Mouse (Mus musculus) CH12.LX (cell line): ENCODE results near the gene Fuz. TPM values are rescaled to one million over a fixed set of nuclear protein-coding genes. Genes with fewer than 3 reads are reported as not detected.

Experiments used
- DNase-seq: peaks from one replicate; pipeline ENCODE4 v3.0.0-alpha.2; 2013; ENCODE audit errors: extremely low read depth
- H3K27ac ChIP-seq: 2 replicates; pipeline ENCODE4 v1.5.1; 2012; ENCODE audit warnings: low read depth, mild to moderate bottlenecking, control low read depth, moderate library complexity; ENCODE audit not compliant: insufficient read depth
- H3K27me3 ChIP-seq: replicated peaks from 2 replicates; pipeline ENCODE3; 2012; ENCODE audit warnings: inconsistent platforms
- H3K36me3 ChIP-seq, 2 experiments: replicated peaks in 1 of 2; 2 replicates each; pipeline versions ENCODE3 to v1.6.1; 2012; ENCODE audit warnings: inconsistent platforms in 1 of 2, low read length in 1 of 2, mild to moderate bottlenecking in 1 of 2, mixed read lengths in 1 of 2, moderate library complexity in 1 of 2; ENCODE audit not compliant: control insufficient read depth in 1 of 2, insufficient read depth in 1 of 2
- H3K4me1 ChIP-seq, 2 experiments: 2 replicates each; pipeline ENCODE4 v1.6.1; 2012; ENCODE audit warnings: inconsistent platforms in 1 of 2, moderate library complexity in 1 of 2; ENCODE audit not compliant: insufficient read depth in 2 of 2, control insufficient read depth in 1 of 2
- H3K4me2 ChIP-seq: 2 replicates; pipeline ENCODE4 v1.6.1; 2012; ENCODE audit warnings: low read depth, mild to moderate bottlenecking, control low read depth; ENCODE audit not compliant: poor library complexity, insufficient read depth, severe bottlenecking
- H3K4me3 ChIP-seq, 3 experiments: fragments of 150-350 bp in 1 of 3; sonication (generic) in 1 of 3; replicated peaks in 1 of 3; 2 replicates each; pipeline versions ENCODE3 to v1.5.1; 2011 to 2012; ENCODE audit warnings: low read depth in 2 of 3, low read length in 2 of 3, mild to moderate bottlenecking in 2 of 3, moderate library complexity in 2 of 3, control low read depth in 1 of 3, improper control_type of control experiment in 1 of 3, inconsistent platforms in 1 of 3, mixed read lengths in 1 of 3; ENCODE audit not compliant: poor library complexity in 1 of 3
- H3K79me2 ChIP-seq: replicated peaks from 2 replicates; pipeline ENCODE4 v1.6.1; 2012; ENCODE audit warnings: mild to moderate bottlenecking, moderate library complexity; ENCODE audit not compliant: control insufficient read depth, poor library complexity, insufficient read depth, severe bottlenecking; ENCODE audit errors: extremely low read depth
- H3K9ac ChIP-seq: 2 replicates; pipeline ENCODE4 v1.6.1; 2012; ENCODE audit warnings: low read depth, mild to moderate bottlenecking, control low read depth, moderate library complexity; ENCODE audit not compliant: insufficient read depth
- H3K9me3 ChIP-seq: replicated peaks from 2 replicates; pipeline ENCODE3; 2012; ENCODE audit warnings: low read length, inconsistent platforms, mixed read lengths
- CHD1 ChIP-seq: IDR thresholded peaks from 2 replicates; pipeline ENCODE4 v1.6.1; 2012; ENCODE audit warnings: low read depth, low read length, improper control_type of control experiment, inconsistent platforms
- IRF4 ChIP-seq: IDR thresholded peaks from 2 replicates; pipeline ENCODE4 v1.6.1; 2014; ENCODE audit warnings: low read depth, mild to moderate bottlenecking, inconsistent platforms, low read length, improper control_type of control experiment
- JUN ChIP-seq: IDR thresholded peaks from 2 replicates; pipeline ENCODE4 v1.6.1; 2011; ENCODE audit warnings: low read depth, mild to moderate bottlenecking, low read length, improper control_type of control experiment, moderate library complexity; ENCODE audit not compliant: insufficient read depth
- JUND ChIP-seq: conservative IDR thresholded peaks from 2 replicates; pipeline ENCODE4 v1.6.1; 2011; ENCODE audit warnings: low read depth, low read length, improper control_type of control experiment
- MAFK ChIP-seq: IDR thresholded peaks from 2 replicates; pipeline ENCODE4 v1.6.1; 2011; ENCODE audit warnings: low read length, improper control_type of control experiment; ENCODE audit not compliant: insufficient replicate concordance
- MAZ ChIP-seq: IDR thresholded peaks from 2 replicates; pipeline ENCODE4 v1.6.1; 2012; ENCODE audit warnings: low read depth, mild to moderate bottlenecking, inconsistent platforms, low read length, improper control_type of control experiment, moderate library complexity
- NELFE ChIP-seq: IDR thresholded peaks from 2 replicates; pipeline ENCODE4 v1.6.1; 2011; ENCODE audit warnings: low read depth, low read length, improper control_type of control experiment
- RAD21 ChIP-seq: IDR thresholded peaks from 2 replicates; pipeline ENCODE4 v1.6.1; 2011; ENCODE audit warnings: low read depth, mild to moderate bottlenecking, low read length, improper control_type of control experiment, moderate library complexity
- UBTF ChIP-seq: IDR thresholded peaks from 2 replicates; pipeline ENCODE4 v1.6.1; 2012; ENCODE audit warnings: low read depth, mild to moderate bottlenecking, inconsistent platforms, low read length, improper control_type of control experiment, moderate library complexity
- ZKSCAN1 ChIP-seq: IDR thresholded peaks from 2 replicates; pipeline ENCODE4 v1.6.1; 2012; ENCODE audit warnings: low read depth, inconsistent platforms, low read length, improper control_type of control experiment, borderline replicate concordance
- ZMIZ1 ChIP-seq: IDR thresholded peaks from 2 replicates; pipeline ENCODE4 v1.6.1; 2012; ENCODE audit warnings: low read depth, mild to moderate bottlenecking, inconsistent platforms, low read length, improper control_type of control experiment
- ZNF384 ChIP-seq: IDR thresholded peaks from 2 replicates; pipeline ENCODE4 v1.6.1; 2012; ENCODE audit warnings: low read depth, low read length, improper control_type of control experiment, inconsistent platforms
- dilution Hi-C: fragments of 300-500 bp; cut with MboI; formaldehyde crosslinking; loops from 2 replicates; pipeline ENCODE4 v1.14.3; 2020; ENCODE audit warnings: low sequenced_read_pairs; ENCODE audit not compliant: extremely low pct_unique_long_range_greater_than_20kb, extremely low pct_ligation_motif_present
- in situ Hi-C: fragments of 300-500 bp; cut with MboI; formaldehyde crosslinking; loops from 3 replicates; pipeline ENCODE4 v1.14.3; 2019; ENCODE audit warnings: low sequenced_read_pairs, low pct_ligation_motif_present, low pct_unique_long_range_greater_than_20kb, mixed read lengths
- polyA plus RNA-seq: library from polyadenylated mRNA; unstranded; fragments of >175 nt; gene quantifications from 2 replicates; pipeline ENCODE4 v1.2.1, GENCODE M21; 2012; ENCODE audit warnings: low read depth; ENCODE audit not compliant: insufficient read length
- total RNA-seq, 2 experiments: library from RNA; depleted of rRNA; stranded (reverse); fragments of 300-350 nt in 1 of 2; fragments of >200 nt in 1 of 2; gene quantifications; 2 replicates each; pipeline ENCODE4 v1.2.3; 2012 to 2014

Fuz gene
- total and polyA plus RNA-seq, 3 experiments = 16.7 to 17.1 (median 16.9) TPM

GRCm38 (mm10) chr7:44888256-44889105 lies 7.4 kb upstream of the Fuz start:
- no peak for TF ChIP-seq JUN
- TF ChIP-seq RAD21 = no peak
- no peak for TF ChIP-seq MAFK
- TF ChIP-seq ZKSCAN1 = no peak
- TF ChIP-seq UBTF = no peak
- no peak for TF ChIP-seq ZNF384
- TF ChIP-seq ZMIZ1 = no peak
- TF ChIP-seq NELFE = no peak
- TF ChIP-seq, all 38 proteins: peak for 0
- H3K4me3 ChIP-seq = no peak overlapping the region
- no peak overlapping the region for H3K9ac ChIP-seq
- peaks cover 10 to 14% of the 10 kb centered on the region in 2 experiments for H3K4me1 ChIP-seq
- H3K27me3 ChIP-seq = no peaks in the 10 kb centered on the region
- peaks cover 14% of the 10 kb centered on the region for H3K79me2 ChIP-seq
- H3K4me2 ChIP-seq = no peak overlapping the region
- in situ Hi-C loops = no loop called here
- H3K36me3 ChIP-seq = peaks cover 36 to 68% of the 10 kb centered on the region in 2 experiments
- DNase-seq = no peak
- H3K9me3 ChIP-seq = no peaks in the 10 kb centered on the region
- dilution Hi-C loops = no loop called here
- H3K27ac ChIP-seq = no peak overlapping the region

DNA sequence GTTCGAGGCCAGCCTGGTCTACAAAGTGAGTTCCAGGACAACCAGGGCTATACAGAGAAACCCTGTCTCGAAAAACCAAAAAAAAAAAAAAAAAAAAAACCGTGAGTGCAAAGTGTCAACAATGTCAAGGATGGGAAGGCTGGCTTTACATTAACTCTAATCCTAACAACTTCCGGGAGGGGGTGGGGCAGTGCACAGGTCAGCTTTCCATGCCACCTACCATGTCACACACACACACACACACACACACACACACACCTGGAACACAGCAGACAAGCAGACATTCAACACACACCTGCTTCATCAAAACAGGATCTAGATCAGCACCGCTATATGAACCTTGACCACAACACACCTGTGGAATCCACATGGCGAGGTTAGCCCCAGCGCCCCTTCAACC lies 5.7 kb upstream of the Fuz start:
- Histone ChIP-seq H3K4me3 (no peak overlapping the region), H3K27ac (no peak overlapping the region), H3K36me3 (peaks cover 22 to 54% of the 10 kb centered on the region in 2 experiments), H3K4me1 (peaks cover 10 to 17% of the 10 kb centered on the region in 2 experiments), H3K9ac (no peak overlapping the region), H3K27me3 (no peaks in the 10 kb centered on the region), H3K79me2 (peaks cover 14% of the 10 kb centered on the region), H3K9me3 (no peaks in the 10 kb centered on the region), H3K4me2 (no peak overlapping the region)
- no peak for DNase-seq
- TF ChIP-seq IRF4 = no peak
- TF ChIP-seq CHD1 = no peak
- dilution Hi-C loops (no loop called here), in situ Hi-C loops (no loop called here)

- Histone ChIP-seq H3K4me3 (no peak overlapping the region), H3K4me1 (peaks cover 10 to 19% of the 10 kb centered on the region in 2 experiments), H3K27ac (no peak overlapping the region)
- no peak for DNase-seq
- dilution Hi-C loops = no loop called here
- TF ChIP-seq JUND = no peak
- no peak for TF ChIP-seq MAZ
- TF ChIP-seq, all 38 proteins: peak for 0
- peak overlapping the region; percentile 85; the same call in 1 of the 2 replicates for H3K4me2 ChIP-seq
- H3K79me2 ChIP-seq = peaks cover 14% of the 10 kb centered on the region
- H3K36me3 ChIP-seq = peaks cover 17 to 49% of the 10 kb centered on the region in 2 experiments
- in situ Hi-C loops = no loop called here
- H3K9ac ChIP-seq = peak overlapping the region; percentile 94; the same call in 1 of the 2 replicates
- H3K9me3 ChIP-seq = no peaks in the 10 kb centered on the region
- H3K27me3 ChIP-seq = no peaks in the 10 kb centered on the region
Observed at GRCm38 (mm10) chr7:44890737-44891136, 5.1 kb upstream of the Fuz start.
